Mouse (Mus musculus): ENCODE results near the gene Zmym4.

Zmym4 gene

DNA sequence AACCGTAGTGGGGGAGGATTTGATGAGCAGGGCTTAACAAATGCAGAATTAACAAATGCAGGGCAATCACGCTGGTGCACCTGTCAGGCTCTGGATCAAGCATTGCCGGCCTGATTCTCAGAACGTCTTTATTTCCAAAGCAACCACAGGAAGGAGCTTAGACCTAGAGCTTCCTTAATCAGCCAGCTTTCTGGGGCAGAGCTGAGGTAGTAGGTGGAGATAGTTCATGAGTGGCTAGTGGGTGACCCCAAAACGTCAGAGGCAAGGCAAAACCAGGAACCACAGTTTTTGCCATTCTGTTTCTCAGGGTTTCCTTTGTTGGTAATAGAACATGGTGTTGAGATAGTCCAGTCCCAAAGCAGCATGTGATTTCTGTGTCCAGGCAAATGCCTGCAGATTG lies 153.1 kb downstream of the Zmym4 start:
- DNase-seq = no peak

DNA sequence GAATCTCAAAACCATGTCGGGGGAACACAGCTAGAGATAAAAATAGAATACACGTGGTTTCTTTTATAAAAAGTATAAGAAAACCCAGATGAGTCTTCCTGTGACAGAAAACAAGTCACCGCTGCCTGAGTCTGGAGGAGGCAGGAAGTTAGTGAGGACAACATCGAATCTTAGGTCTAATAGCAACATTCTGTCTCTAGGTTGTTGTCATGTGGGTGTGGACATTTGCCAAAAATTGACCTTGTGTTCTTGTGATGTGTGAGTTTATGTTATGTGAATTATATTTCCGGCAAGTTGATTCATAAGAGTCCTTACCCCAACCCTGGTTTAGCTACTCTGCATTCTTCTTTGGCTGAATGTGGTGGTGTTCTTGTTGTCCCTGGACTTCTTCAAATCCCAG lies 154.7 kb downstream of the Zmym4 start:
- DNase-seq = no peak
